Mouse (Mus musculus) gastrocnemius, postnatal 14 days (tissue): ENCODE results near the gene Bub1b. TPM values are rescaled to one million over a fixed set of nuclear protein-coding genes. Genes with fewer than 3 reads are reported as not detected.
"Not testable (repeated sequence)": the region's sequence is repeated elsewhere in the genome, so short reads cannot be mapped to it uniquely, and the experiment has no call there.

Experiments
- DNase-seq: peaks from one replicate; pipeline ENCODE4 v3.0.0; 2021; ENCODE audit warnings: mixed read lengths
- intact Hi-C: fragments of 180-260 bp; cut with DNase I; formaldehyde crosslinking; loops from one replicate; pipeline ENCODE4 v1.15.1; 2025; ENCODE audit warnings: low total_unique reads
- total RNA-seq, 2 experiments: library from RNA; stranded (reverse); gene quantifications; 2 replicates each; pipeline ENCODE4 v1.2.3; 2021

The Bub1b gene
- total RNA-seq, 2 experiments from 2014 or later = 5.7 to 5.8 TPM

- DNase-seq = no peak
- intact Hi-C loops = loop anchor here (2.0 to 10.0 kb wide), 2 partner anchors 117 to 339 kb away; no protein-coding TSS in a partner anchor
Observed at GRCm38 (mm10) chr2:118604091-118604490, 6.1 kb downstream of the Bub1b start.

DNA sequence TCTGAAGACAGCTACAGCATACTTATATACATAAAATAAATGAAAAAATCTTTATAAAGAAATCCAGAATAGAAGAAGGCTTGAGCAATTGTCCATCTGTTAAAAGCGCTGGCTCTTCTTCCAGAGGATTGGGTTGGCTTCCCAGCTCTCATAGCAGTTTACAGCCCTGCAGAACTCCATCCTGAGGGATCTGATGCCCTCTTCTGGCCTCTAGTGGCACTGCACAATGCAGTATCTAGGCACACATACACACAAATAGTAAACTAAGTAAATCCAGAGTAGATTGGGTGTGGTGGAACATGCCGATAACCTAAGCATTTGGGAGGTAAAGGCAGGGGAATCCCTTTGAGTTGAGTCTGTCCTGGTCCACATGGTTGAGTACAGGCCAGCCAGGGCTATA lies 8.0 kb downstream of the Bub1b start:
- peak; percentile 26 for DNase-seq
- intact Hi-C loops = loop anchor here (10.0 kb wide), 1 partner anchor 341 kb away; no protein-coding TSS in a partner anchor

GRCm38 (mm10) chr2:118606976-118607375 lies 9.0 kb downstream of the Bub1b start:
- intact Hi-C loops = loop anchor here (10.0 kb wide), 1 partner anchor 342 kb away; no protein-coding TSS in a partner anchor

GRCm38 (mm10) chr2:118618013-118618412 lies 20.0 kb downstream of the Bub1b start:
- intact Hi-C loops = no loop called here
- no peak for DNase-seq

More at GRCm38 (mm10) chr2:118606976-118607375, 9.0 kb downstream of the Bub1b start:
- DNase-seq = no peak

GRCm38 (mm10) chr2:118620101-118620500 lies 22.1 kb downstream of the Bub1b start:
- no peak for DNase-seq
- intact Hi-C loops = no loop called here

DNA sequence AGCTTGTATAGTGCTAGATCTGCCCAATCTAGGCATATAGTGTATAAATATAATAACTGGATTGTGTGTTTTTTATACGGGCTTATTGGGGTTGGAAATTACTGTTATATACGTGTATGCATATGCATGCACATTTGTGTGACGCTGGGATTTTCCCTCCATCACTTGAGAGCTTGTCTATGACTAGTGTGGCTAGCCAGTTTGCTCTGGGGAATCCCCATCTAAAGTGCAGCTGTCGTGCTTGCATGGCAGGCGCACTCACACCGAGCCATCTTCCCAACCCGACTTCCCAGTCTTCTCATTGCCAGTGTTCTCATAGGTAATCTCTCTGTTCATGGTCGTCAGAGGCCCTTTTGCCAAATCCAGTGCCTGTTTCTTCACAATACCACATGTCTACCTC lies 22.6 kb downstream of the Bub1b start:
- no peak for DNase-seq
- intact Hi-C loops = no loop called here

DNA sequence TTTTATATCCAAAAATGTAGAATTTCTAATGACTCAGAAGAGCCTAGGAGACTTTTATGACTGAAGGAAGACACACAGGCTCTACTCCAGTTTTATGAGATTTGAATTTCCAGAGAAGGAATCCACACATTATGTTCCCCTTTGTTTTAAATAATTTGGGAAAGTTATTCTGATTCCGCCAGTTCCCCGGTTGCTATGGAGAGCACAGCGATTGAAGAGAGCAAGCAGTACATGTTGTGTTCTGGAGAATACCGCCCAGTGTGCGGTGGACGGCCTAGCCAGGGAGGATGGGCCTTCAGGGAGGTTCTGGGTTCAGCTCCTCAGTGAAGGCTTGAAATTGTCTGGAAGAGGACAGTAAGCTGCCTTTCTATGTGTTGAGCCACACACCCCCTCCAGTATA lies 31.3 kb downstream of the Bub1b start:
- intact Hi-C loops = no loop called here
- DNase-seq = no peak

DNA sequence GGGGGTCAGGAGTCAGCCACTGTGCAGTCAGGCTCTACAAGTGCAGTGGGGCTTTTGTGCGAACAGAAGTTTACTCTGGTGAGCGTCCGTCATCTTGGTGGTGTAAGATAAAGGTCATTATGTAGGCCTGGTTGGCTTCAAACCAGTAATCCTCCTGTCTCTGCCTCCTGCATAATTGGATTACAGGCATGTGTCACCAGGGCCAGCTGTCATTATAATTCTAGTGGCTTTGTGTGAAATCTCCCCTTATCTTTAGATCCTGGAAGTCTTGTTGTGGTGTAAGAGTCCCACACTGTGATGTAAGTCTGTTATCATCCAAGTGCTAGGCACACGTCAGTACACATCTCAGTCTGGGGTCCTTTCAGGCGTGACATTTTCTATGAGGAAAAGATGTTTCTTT lies 35.4 kb downstream of the Bub1b start:
- no peak for DNase-seq
- intact Hi-C loops = no loop called here

DNA sequence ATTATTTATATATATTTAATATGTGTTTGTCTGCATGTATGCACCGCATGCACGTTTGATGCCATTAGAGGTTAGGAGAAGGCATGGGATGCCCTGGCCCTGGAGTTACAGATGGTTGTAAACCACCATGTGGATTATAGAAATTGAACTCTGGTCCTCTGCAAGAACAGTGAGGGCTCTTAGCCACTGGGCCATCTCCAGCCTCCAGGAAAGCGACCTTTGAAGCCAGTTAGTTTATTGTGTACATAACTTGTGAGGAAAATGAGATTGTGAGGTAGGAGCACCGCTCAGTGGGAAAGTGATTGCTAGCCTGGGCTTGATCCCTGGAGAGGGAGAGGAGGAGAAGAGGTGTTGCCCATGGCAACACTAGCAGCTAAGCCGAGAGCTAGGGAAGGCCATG lies 39.2 kb downstream of the Bub1b start:
- DNase-seq = no peak
- intact Hi-C loops = loop anchor here (5.0 kb wide), 1 partner anchor 245 kb away; no protein-coding TSS in a partner anchor

GRCm38 (mm10) chr2:118637888-118638526 lies 40.0 kb downstream of the Bub1b start:
- DNase-seq = peak; percentile 42
- intact Hi-C loops = loop anchor here (2.0 to 5.0 kb wide), 2 partner anchors 55 to 244 kb away; no protein-coding TSS in a partner anchor

GRCm38 (mm10) chr2:118638686-118639085 lies 40.7 kb downstream of the Bub1b start:
- intact Hi-C loops = loop anchor here (2.0 to 5.0 kb wide), 2 partner anchors 54 to 244 kb away; no protein-coding TSS in a partner anchor
- DNase-seq = no peak

GRCm38 (mm10) chr2:118641147-118641546 lies 43.1 kb downstream of the Bub1b start:
- intact Hi-C loops = no loop called here
- DNase-seq = no peak

DNA sequence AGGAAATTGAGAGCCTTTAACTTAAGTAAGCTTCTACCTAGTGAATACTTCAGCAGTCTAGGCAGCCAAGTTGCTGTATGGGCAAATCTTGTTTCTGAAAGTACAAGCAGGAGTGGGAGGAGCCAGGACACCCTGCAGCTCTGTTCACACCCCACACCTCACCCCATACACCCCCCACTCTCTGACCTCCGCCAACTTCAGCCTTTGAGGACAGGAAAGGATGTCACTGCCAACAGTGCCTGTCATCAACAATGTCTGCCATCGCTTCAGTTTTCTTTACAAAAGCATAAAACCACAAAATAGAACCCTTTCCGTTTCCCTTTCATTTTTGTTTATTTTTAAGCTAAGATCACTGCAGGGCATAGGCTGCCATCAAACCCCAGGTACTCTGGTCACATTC lies 44.4 kb downstream of the Bub1b start:
- intact Hi-C loops = no loop called here
- no peak for DNase-seq

GRCm38 (mm10) chr2:118642942-118643341 lies 44.9 kb downstream of the Bub1b start:
- no peak for DNase-seq
- intact Hi-C loops = no loop called here

DNA sequence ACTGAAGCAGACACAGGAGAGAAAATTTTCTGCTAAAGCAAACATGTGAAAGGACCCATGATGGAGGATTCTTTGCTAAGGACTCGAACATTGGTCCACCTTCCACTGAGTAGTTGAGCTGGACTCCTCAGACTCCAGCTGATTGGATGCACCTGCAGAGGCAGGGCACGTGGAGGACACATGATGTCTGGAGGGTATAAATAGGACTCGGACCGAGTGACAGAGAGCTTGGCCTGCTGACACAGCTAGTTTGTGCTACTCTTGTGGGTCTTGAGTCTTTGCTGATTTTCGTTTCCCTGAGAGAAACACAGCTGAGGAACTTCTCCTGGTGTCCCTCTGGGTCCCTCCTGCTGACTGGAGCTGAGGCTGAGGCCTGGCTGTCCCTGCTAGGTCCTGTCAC lies 48.7 kb downstream of the Bub1b start:
- no peak for DNase-seq
- intact Hi-C loops = no loop called here

GRCm38 (mm10) chr2:118650697-118651096 lies 52.7 kb downstream of the Bub1b start:
- intact Hi-C loops, DNase-seq: not testable (repeated sequence)

DNA sequence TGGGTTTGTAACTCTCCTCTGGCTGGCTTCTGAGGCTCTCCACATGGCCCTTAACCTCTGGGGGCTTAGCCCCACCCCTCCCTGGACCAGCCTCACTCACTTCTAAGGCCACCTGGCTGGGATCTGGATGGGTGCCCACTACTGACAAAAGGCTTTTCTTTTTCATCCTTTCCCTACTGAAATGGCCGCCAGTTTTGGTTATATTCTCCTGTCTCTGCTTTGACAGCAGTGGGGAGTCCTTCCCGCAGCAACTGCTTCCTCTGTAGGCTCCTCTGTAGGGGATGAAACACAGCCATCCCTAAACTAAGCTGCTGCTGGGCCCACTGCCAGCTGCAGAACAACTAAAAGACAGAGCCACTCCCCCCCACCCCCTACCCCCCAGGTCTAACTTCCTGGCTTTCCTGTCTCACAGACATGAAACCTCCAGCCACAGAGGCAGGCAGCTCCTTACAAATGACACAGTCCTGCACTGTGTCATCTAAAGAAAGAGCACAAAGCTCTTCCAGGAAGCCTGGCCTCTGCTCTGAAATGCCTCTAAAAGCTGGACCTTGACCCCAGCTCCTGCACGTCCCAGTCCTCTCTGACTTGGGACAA lies 58.8 kb downstream of the Bub1b start:
- intact Hi-C loops = no loop called here
- no peak for DNase-seq

GRCm38 (mm10) chr2:118658457-118658856 lies 60.4 kb downstream of the Bub1b start:
- DNase-seq = no peak
- intact Hi-C loops = no loop called here

DNA sequence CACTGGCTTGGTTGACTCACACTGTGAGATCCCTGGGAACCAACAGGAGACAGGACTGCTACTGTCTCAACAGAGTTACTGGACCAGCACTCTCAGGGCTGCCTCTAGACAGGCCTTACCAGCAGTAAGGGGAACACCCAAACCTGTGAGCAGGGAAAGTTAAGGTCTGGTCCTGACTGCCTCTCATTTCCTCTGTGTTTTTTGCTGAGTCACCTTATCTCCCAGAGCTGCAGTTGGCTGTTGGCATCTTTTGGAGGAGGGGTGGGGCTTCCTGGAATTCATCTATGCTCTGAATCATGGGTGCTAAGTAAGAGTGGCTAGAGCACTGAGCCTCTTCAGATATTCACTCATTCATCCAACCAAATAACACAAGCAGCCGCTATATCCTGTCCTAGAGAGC lies 61.1 kb downstream of the Bub1b start:
- no peak for DNase-seq
- intact Hi-C loops = no loop called here

- no peak for DNase-seq
- intact Hi-C loops = no loop called here
Observed at GRCm38 (mm10) chr2:118659493-118659892, 61.5 kb downstream of the Bub1b start.

GRCm38 (mm10) chr2:118659998-118660452 lies 62.0 kb downstream of the Bub1b start:
- intact Hi-C loops = no loop called here
- DNase-seq = no peak
